Mouse (Mus musculus) heart, adult 11 months (tissue): Measurements from ENCODE around the gene Gm20388.

Experiments used
- DNase-seq: peaks from one replicate; pipeline ENCODE4 v3.0.0; 2022

The Gm20388 gene

DNA sequence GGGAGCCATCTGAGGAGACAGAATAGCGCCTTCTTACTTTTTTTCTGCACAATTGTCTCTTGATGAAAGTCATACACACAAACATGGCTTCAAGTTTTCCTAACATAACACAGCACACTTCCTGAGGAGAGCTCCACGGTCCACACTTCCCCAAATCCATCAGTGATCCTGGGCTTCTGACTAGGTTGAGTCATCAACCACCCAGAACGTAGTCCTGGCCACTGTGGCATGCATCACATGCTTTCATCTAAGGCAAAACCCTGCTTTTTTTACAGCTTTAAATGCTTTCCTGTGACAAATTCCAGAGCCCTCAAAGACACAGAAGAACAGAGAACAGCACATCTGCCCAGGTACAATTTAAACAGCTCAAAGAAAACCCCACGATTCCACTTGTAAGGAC lies 1718.0 kb downstream of the Gm20388 start:
- DNase-seq: no peak

DNA sequence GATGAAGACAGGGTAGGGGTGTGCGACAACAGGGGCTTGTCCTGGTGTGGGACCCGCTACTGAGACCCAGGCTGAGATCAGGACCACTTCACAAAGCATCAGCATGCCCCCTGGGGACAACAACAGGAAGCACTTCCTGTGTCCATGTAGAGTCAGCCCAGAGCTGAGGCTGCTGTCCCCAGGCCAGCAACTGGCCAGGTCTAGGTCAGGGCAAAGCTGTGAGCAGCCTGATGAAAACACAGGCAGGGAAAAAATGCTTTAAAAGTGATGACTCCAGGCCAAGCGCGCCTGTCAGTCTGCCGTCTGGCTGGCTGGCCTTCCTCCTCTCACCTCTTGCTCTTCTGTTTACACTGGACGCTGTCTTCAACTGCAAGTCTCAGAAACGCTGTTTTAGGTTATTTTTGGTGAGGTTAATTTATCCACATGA lies 1721.0 kb downstream of the Gm20388 start:
- DNase-seq: peak; percentile 99

GRCm38 (mm10) chr8:121632401-121632800 lies 1721.8 kb downstream of the Gm20388 start:
- no peak for DNase-seq

DNA sequence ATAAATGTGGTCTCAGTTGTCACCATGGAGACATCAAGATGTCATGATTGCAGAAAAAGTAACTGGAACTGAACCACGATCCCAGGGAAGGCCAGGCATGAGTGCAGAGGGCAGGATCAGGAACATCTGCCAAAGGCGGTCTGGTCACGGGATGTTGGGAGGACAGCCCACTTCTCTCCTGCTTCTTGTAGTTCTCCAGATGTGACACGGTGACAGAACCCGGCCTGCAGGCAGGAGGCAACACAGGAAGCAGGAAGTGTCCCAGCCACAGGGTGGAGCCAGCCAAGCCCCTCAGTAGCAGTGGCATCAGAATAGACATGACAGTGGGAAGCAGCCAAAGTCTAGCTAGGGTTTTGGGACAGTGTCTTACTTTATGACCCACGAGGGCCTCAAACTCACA lies 1724.9 kb downstream of the Gm20388 start:
- DNase-seq: peak; percentile 98

DNA sequence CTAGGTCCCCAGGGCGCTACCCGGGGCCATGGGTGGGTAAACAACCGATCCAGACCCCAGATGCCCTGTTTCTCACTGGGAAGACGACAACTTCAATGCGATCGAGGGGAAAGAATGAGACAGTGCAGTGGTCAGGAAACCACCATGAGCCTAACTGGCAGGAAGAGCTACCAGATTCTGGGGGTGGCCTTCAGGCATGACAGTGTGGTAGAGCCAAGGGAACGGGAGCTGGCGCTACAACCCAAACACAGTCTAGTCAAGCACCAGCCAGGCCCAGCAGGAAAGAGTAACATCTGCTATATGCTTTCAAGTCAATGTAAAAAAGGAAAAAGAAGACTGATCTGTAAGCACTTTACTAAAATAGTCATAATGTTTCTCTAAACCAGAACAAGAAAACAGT lies 1725.5 kb downstream of the Gm20388 start:
- DNase-seq: peak; percentile 87

DNA sequence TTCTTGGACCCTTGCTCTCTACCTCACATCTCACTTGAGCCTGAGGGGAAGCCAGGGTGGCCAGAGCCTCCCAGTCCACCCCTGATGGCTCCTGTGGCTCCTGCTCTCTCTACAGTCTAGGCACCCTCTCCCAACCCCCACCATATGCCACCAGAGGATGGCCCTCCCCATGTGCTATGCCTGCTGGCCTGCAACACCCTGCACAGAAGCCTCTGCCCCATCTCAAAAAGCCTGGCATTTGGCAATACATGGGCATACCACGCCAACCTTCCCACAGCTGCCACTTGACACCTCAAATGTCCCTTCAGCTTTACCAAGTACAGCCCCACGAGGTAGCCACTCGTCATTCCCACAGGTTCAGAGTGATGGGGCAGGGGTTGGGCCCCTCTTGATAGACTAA lies 1732.2 kb downstream of the Gm20388 start:
- DNase-seq: peak; percentile 95

DNA sequence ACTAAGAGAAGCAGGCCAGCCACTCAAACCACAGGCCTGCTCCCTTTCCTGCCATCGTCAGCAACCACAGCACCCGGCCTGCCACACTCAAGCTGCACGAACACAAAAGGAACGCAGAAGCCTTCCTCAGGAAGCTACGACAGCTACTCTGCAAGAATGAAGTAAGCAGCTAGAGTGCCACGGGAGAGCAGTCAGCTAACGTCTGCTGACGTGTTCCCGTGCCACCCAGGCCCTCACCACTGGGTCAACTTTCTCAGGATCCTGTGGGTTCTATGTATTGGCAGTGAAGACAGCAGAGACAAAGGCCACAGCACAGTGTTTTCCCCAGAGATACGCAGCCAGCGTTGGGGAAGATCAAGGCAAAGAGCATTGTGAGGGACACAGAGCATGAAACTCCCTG lies 1732.7 kb downstream of the Gm20388 start:
- peak; percentile 95 for DNase-seq

DNA sequence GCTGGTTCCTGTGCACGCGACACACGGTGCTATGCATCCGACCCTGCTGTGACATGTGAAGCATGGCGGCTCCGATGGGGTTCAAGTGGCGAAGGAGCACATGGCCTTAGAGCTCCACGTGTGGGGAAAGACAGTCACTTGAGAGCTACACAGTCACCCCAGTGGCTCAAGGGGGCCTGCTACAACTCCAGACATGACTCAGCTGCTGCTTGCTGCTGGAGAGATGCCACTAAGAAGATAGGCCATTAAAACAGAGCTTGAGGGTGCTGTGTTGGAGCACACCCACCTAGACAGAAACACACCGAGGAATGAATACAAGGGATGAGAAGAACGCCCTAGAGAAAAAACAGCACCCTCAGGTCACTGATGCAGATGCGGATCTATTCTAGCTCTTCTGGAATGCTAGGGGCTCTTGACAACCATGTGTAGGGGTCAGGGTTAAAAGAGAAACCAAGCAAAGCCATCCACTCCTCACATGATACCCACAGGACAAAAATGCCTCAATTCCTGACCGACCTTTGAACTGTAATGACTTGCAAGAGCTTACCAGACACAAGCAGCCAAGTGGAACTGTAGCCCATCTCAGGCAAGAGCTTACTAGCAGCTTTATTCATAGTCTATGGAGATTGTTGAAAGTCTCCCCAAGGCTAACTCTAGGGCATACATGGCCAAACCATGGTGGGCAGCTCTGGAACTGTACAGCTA lies 1737.0 kb downstream of the Gm20388 start:
- DNase-seq: peak; percentile 96

DNA sequence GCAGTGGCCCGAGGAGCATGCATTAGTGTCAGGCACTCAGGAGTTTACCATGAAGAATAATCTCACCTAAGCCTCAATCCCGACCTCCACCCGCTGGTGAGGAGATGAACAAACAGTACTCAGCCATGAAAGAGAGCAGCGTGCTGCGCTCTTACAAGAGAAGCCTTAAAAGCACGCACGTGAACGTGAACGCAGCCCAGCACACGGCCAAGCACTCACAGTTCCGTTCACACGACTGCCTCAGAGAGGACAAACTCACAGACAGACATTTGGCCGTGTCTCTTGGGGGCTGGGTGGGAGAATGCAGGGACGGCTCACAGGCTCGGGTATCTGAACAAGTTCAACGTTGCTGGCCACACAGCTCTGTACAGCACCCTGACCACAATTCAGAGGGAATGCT lies 1737.8 kb downstream of the Gm20388 start:
- no peak for DNase-seq

- DNase-seq: no peak
Observed at GRCm38 (mm10) chr8:121649423-121649822, 1738.8 kb downstream of the Gm20388 start.

DNA sequence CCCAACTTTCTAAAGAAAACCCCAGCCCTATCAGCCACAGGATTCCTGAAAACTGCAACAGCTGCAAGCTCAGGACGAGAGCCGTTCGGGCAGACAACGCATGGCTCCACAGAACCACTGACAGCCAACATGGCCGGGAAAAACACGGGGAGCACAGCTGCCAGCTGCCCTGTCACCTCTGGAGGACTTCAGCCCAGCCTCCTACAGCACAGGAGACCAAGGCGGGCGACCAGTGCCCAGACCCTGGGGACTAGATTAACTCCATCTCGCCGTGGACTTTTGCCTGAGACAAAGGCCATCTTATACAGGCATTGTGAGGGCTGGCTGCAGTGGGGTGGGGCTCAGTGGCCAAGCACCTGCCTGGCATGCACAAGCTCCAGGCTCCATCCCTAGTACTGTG lies 1739.3 kb downstream of the Gm20388 start:
- no peak for DNase-seq

DNA sequence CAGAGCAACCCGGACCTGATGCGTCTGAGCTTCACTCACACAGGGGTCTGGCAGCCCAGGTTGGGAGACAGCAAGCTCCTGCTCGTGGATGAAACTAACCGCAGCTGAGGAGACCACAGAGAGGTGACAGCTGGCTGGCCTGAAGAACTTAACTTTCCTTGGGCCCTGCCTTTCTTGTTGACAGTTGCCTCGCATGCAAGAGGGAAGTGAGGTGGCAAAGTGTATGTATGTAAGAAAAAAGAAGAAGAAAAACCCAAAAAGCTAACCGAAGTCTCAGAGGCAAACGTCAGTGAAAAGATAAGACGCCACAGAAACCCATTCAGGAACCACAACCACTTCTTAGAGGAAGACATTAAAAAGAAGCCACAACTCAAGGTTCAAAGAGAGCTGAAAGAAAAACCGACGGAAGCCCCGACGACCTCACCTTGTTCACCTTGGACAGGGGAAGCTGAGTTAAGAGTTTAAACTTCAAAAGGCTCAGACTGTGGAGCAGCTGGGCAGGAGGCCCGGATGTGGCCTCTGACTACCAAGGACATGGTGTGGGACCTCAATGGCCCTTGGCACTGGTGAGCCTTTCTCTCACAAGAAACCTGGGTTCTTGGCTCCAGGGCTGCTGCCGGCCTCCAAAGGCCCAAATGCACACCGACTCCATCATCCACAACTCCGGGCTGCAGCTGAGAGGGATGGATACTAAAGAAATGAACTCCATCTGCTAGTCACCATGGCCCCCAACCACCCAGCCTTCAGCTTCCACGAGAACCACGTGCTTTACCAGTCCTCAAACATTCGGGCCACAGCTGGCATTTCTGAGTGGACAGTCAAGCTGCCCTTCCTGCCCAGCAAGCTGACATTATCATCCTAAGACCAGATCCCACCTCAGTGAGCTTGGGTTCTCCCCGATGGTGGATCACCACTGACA lies 1740.0 kb downstream of the Gm20388 start:
- DNase-seq: peak; percentile 92

- peak; percentile 93 for DNase-seq
Observed at GRCm38 (mm10) chr8:121651308-121651873, 1740.8 kb downstream of the Gm20388 start.

- peak; percentile 95 for DNase-seq
Observed at GRCm38 (mm10) chr8:121651874-121652361, 1741.3 kb downstream of the Gm20388 start.

DNA sequence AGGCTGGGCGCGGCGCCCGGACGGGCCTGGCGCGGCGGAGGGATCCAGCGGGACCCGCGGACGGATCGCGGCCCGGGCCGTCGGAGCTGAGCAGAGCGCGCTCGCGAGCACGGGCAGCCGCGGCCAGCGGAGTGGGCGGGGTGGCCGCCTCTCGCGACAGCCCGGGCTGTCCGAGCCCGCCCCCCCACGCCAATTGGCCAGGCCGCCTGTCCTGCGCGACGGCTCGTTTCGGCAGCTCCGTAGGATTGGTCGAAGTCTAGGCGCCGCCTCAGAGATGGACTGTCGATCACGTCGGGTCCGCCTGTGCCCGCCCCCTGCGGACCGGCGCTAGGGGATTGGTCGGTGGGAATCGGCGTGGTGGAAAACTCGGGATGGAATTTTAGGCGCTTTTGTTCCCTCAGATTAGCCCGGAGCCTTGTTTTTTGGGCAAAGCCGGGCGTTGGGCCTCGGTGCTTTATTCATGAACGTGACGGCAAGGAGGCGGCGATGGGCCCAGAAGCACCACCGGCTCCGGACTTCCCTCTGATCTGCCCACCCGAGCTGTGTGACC lies 1742.2 kb downstream of the Gm20388 start, which contains the start of gene Zcchc14:
Zcchc14 (minus strand) TSS at position 128 of the 550 bp plus-strand sequence.
- peak; percentile 100 for DNase-seq

GRCm38 (mm10) chr8:121653340-121654019 lies 1742.8 kb downstream of the Gm20388 start:
- DNase-seq: no peak

- peak; percentile 94 for DNase-seq
Observed at GRCm38 (mm10) chr8:121654131-121654530, 1743.5 kb downstream of the Gm20388 start.

DNA sequence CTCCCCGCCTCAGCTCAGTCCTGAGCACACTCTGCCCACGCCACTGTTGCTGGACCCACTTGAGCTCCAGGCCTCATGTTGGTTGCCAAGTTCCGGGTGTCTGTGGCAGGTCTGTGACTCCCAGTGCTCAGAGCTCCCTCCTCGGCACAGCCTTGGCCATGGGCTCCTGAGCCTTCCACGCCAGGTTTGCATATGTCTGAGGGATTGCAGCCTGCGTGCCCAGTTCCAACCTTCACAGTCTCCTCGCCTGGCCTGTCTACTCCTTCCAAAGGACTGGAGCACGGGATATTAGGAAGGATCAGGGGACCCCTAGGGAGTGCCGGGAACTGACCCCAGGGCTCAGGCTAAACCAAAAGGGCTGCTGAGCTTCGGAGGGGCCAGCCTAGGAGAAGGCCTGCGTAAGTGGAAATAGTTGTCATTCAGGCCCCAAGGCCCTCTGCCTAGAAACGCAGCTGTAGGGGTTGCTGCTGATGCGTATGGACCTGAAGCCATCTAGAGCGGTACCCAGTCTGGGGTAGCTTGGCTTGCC lies 1744.4 kb downstream of the Gm20388 start:
- peak; percentile 93 for DNase-seq

DNA sequence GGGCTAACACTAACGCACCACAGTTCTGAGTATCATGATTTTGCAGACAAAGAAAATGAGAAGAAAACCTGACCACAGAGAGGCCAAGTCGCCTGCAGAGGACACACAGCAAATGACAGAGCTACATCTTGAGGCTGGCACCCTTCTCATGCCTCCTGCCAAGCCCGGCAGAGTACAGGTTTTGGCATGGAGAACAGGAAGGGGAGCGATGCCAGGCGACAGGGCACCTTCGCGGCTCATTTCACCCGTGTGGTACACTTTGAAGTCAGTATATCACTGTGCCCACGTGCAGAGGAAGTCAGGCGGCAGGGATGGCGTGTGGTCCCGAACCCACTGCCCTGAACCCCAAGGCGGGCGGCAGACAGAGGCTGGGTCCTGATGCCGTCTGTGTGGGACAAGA lies 1750.0 kb downstream of the Gm20388 start:
- DNase-seq: no peak

DNA sequence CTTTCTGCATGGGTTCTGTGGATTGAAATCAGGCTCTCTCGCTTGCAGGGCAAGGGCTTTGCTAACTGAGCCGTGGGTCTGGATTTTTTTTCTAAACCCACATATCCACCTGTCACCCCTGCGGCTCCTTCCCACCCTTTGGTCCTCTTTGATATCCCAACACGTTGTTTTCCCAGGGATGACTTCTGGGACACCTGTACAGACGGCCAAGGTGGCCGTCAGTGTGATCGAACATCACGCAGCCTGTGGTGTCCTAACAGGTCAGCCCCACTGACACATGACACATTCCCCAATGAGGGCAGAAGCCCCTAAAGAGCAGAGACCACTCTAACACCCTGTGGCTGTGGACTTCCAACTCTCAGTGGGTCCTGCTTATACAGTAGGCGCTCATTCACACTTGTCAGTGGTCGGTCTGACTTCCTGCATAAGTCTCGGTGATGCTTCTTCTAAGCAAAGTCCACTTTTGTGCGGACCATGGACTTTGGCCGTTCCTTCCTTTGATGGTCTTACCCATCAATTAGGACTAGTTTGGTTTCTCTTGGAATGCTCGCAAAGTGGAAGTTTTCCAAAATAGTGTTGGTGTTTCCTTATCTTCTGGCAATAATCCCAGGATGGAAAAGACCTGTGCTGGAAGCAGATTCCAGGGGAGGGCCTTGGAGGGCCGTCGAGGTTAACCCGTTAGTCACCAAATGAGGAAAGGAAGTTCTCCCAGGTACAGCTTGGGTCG lies 1751.2 kb downstream of the Gm20388 start:
- DNase-seq: peak; percentile 91

DNA sequence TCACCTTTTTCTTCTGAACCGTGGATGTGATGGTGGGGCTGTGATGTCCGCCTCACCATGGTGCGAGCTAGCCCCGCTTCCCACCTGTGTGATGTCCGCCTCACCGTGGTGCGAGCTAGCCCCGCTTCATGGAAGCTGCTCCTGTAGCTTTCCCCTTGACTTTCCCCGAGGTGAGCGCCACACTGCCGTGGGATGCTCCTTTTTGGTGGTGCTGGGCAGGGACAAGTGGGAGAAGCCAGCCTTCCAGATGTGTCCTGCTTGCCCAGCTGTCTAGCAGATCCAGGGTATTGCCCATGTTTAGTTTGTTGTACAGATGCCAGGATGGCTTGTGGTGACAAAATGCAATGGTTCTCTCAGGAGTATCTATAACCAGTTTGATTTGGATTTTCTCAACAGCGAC lies 1752.5 kb downstream of the Gm20388 start:
- DNase-seq: peak; percentile 90
